Mouse (Mus musculus) T-helper 1 cell (primary cell): Measurements from ENCODE around the gene Pi16.

Experiments used
- in situ Hi-C: fragments of 300-600 bp; cut with MboI, MseI; formaldehyde crosslinking; loops from one replicate; pipeline ENCODE4 v1.15.1; 2025; ENCODE audit warnings: high pct_unique_total_duplicates

The Pi16 gene

DNA sequence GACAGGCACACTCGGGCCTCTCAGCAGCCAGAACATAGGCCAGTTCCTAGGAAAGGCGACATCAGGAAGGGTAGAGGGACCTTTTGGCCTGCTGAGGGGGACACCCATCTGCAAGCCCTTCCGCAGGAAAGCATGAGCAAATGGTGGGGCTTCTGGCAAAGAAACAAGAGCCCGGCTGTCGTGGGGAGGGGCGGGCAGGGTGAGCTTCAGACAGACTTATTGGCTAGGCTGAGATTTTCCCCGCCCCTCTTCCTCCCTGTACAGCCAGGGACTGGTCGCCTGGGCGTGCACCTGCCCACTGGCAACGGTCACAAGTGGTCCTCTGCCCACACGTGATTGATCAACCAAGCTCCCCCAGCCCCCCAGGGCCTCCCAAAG, 39.0 kb downstream of the Pi16 start:
- in situ Hi-C loops = no loop called here

DNA sequence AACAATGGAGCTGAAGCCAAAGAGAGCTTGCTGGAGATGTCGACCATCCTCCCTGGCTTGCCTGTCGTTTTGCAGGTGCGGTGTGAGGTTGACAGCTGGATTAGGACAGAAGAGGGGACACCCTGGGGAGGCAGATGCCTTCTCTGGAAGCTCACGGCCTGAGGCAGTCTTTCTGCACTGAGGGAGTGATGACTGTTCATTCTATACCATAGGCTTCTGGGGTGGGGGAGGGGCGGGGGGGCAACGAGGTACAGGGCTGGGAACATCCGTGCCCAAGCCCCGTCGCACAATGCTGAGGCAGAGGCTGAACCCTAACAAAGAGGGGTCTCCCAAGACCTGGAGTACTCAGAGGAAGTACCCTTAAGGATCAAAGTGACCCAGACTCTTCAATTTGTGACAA, 39.4 kb downstream of the Pi16 start:
- in situ Hi-C loops = no loop called here

DNA sequence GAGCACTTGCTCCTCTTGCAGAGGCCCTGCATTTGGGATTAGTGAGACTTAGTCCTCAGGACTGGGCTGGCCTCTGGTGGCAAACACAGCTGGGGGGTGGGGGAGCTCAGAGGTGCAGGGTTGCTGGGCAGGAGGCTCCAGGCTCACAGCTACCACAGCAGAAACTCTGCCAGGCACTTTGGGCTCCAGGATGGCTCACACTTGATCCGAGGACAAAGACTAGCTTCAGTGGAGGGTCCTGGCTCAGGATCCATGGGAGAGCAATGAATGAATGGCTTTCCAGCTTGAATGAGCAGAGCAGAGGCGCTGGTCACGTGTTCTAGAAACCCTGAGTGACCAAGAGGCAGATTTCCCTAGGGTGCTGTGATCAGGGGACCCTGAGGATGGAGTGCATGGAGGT, 41.4 kb downstream of the Pi16 start:
- in situ Hi-C loops = no loop called here

DNA sequence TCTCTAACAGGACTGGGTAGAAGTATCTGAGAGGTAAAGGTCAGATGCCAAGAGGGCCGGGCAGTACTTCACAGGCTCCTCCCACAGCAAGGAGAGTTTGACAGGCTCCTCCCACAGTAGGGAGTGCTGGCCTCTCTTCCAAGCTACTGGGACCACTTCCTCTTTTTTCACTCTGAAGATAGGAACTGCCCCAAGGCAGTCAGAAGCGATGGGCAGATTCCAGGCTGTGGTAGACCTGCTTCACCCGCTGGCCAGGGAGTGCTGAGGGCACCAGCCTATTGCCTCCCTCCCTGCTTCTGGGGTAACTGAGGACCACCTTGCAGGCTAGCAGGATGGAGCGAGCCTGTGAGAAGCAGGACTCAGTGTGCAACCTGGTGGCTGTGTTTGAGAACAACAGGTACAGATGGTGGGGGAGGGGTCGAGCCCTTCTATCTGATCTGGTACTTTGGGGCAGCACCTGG, 43.3 kb downstream of the Pi16 start, which contains the start of gene Fgd2:
Gene Fgd2 (plus strand): TSS at position 154 of the 461 bp plus-strand sequence.
- in situ Hi-C loops = no loop called here

DNA sequence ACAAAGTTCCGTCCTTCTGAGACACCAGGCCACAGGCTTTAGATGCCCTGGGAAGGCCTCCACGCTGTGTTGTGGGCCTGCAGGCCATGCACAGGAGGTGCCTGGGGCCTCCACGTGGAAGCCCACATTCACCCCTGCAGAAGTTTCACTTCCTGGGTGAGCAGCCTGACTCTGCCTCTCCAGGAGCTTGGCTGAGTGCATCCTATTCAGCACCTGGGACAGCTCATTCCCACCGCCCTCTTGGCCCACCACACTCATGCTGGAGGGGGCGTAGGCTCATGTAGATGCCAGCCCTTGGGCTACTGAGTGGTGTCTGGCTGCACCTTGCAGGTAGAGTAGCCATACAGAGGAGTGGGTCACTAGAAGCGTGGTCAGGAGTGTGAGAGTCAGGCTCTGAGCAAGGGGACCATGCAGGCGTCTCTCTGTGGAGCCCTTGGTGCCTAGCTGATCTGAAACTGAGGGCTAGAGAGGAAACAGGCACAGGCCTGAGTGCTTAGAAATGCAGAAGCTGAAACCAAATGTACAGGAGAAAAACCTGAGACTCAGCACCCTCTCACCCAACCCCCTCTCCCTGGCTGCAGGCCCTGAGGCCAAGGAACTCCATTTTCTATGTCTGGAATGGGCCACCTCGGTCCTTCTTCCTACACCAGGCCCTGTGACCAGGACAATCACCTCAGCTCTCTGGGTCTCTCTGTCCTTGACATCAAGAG, 44.7 kb downstream of the Pi16 start:
- in situ Hi-C loops = no loop called here

DNA sequence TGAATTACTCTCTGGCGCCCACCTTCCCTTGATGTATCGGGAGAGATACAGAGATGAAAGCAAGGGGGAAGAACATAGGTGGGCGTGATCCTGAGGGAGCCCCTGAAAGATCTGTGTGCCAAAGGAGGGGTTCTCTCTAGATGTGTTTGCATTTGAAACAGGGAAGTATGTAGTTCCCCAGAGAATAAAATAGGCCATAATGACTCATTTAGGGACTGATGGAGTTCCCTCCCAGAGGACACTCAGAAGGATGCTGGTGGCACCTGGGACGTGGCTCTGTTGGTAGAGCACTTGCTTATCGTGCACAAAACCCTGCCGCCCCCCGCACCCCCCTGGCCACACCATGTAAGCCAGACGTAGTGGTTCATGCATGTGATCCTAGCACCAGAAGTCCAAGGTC, 45.6 kb downstream of the Pi16 start:
- in situ Hi-C loops = no loop called here

DNA sequence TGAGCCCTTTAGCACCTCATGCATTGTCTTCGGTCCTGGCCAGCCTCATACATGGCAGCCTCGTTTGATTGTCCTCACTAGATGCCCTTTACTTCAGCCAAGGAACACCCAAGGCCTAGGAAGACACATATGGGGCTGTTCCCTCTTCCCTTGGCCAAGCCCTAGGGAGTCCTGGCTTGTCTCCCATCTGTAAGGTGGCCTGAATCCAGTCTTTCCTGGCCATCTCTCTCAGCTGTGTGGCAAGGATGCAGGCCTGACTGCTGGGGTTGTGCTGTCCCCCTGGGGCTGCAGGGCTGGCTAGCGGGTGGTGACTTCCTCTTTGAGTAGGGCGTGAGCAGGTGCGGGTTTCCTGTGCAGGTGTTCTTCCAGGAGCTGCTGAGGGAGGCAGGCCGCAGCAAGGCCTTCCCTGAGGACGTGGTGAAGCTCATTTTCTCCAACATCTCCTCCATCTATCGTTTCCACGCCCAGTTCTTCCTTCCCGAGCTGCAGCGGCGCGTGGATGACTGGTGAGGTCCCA, 47.7 kb downstream of the Pi16 start:
- in situ Hi-C loops = no loop called here

DNA sequence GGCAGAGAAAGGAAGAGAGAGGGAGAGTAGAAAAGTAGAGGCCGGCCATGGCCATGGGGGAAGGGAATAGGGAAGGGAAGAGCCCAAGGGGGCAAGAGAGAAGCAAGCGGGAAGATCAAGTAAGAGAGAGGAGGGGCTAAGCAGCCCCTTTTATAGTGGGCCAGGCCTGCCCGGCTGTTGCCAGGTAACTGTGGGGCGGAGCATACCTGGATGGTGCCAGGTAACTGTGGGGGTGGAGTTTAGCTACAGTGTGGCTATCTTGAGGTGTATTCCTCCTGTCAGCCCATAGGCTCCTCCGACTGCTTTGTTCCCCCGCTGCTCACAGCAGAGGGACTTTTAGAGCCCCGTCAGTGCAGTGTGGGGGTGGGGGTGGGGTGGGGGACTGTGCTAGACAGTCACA, 51.2 kb downstream of the Pi16 start:
- in situ Hi-C loops = no loop called here

DNA sequence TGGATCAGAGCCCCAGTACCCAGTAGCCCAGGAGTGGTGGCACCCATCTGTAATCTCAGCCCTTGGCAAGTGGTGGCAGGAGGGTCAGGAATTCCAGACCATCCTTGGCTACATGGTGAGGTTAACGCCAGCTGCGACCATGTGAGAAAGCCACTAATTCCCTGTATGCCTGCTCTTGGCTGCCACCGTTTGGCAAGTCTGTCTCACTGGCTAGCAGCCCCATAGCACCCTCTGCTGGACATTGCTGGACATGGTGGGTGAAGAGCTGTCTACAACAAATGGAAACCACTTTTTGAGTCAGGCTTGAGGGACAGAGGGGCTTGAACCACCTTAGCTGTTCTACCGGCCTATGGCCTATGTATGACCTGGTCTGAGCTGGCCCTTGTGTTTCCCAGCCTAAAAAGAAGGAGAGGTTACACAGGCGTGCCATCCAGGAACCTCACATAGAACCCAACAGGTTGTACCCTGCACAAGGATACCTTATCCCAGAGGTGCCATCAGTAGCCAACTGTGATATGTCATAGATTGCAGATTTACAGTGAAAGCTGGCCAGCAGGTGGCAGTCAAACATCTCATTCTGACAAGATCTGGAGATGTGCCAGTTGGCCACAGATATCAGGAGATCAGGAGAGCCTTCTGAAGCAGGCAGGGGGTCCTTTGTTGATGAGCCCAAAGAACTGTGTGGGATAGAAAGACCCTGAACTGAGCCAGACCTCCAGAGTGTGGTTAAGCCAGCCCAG, 53.7 kb downstream of the Pi16 start:
- in situ Hi-C loops = no loop called here

DNA sequence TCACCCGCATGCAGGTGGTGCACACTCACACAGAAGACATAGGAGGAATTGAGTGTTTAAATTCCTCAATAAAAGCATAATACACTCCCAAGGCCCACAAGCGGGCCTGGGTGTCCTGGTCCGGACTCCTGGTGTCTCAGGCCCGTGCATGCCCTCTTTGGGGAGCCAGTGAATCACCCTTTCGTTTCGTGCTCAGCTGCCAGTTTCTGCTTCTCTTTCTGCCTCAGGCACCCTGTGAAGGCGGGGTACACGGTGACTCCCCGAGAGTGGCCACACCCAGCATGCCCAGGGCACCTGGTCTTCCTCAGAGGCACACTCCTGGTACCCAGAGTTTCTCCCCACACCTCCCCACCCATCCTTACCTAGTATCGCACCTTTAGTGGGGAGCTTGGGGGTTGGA, 58.4 kb downstream of the Pi16 start:
- in situ Hi-C loops = no loop called here

DNA sequence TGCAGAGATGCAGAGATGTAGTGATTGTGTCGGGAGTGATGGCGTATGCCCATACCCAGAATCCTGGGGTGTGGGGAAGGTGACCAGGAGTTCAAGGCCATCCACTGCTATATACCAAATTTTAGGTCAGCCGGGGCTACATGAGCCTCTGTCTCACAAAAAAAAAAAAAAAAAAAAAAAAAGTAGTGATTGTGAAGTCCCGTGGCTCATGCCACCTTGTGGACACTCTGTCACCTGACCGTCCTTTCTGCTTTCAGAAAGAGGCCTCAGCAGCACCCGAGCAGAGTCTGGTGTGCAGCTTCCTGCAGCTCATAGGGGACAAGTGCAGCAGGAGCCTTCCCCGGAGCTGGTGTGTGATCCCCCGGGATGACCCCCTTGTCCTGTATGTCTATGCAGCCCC, 60.6 kb downstream of the Pi16 start:
- in situ Hi-C loops = no loop called here
